Mouse (Mus musculus): ENCODE results near the gene Ctc1.

- no peak for TF ChIP-seq POLR2A (IDR thresholded peaks at IDR 0.05; ENCODE audit: low read depth, low read length)
- no peak for TF ChIP-seq CTCF (IDR thresholded peaks at IDR 0.05; ENCODE audit: extremely low read depth, insufficient read length, insufficient replicate concordance, low read depth, low read length)
Measured at GRCm38 (mm10) chr11:69062194-69062760, 46.6 kb downstream of the Ctc1 start.
